Mouse (Mus musculus): ENCODE data around the gene Slc12a3. TPM values are rescaled to one million over a fixed set of nuclear protein-coding genes. Genes with fewer than 3 reads are reported as not detected.

Slc12a3 gene
- total and polyA plus RNA-seq, 3 experiments: not detected

- Histone ChIP-seq H3K27me3 (ENCODE audit: control insufficient read depth in 1 of 2, insufficient read depth in 2 of 2, low read length in 2 of 2) (peaks cover 0 to 7% of the 10 kb centered on the region in 2 experiments; a peak in 1 of 4 replicates), H3K4me3 (ENCODE audit: control insufficient read depth in 1 of 2, insufficient read depth in 1 of 2, low read depth in 2 of 2, low read length in 2 of 2) (no peak overlapping the region), H3K9me3 (replicated peaks; ENCODE audit: insufficient read depth, low read length) (no peaks in the 10 kb centered on the region), H3K27ac (ENCODE audit: control insufficient read depth, low read depth, low read length) (no peak overlapping the region), H3K79me2 (ENCODE audit: control insufficient read depth, insufficient read depth, low read length, poor library complexity) (no peaks in the 10 kb centered on the region), H3K9ac (ENCODE audit: control insufficient read depth, low read depth, low read length, poor library complexity, severe bottlenecking) (no peak overlapping the region), H3K4me1 (ENCODE audit: control insufficient read depth in 1 of 2, insufficient read depth in 2 of 2, low read length in 2 of 2) (peaks cover 0 to 15% of the 10 kb centered on the region in 2 experiments; a peak in 3 of 4 replicates), H3K36me3 (ENCODE audit: control insufficient read depth in 1 of 2, insufficient read depth in 2 of 2, low read length in 2 of 2) (peaks cover 0 to 8% of the 10 kb centered on the region in 2 experiments; a peak in 2 of 4 replicates)
- TF ChIP-seq KAT2A (conservative IDR thresholded peaks at IDR 0.05; ENCODE audit: low read depth, low read length) (no peak), ZNF384 (IDR thresholded peaks at IDR 0.05; ENCODE audit: low read depth, low read length) (no peak), USF2 (IDR thresholded peaks at IDR 0.05; ENCODE audit: borderline replicate concordance in 1 of 2, insufficient read depth in 1 of 2, low read depth in 1 of 2, low read length in 2 of 2) (no peak), TCF12 (IDR thresholded peaks at IDR 0.05; ENCODE audit: low read depth, low read length) (no peak), CHD2 (IDR thresholded peaks at IDR 0.05; ENCODE audit: low read length) (no peak)
- no peak for DNase-seq (ENCODE audit: low read depth, low spot score)
Observed at GRCm38 (mm10) chr8:94370839-94371238, 41.8 kb downstream of the Slc12a3 start.

GRCm38 (mm10) chr8:94372955-94373599, 44.1 kb downstream of the Slc12a3 start:
- Histone ChIP-seq H3K9ac (ENCODE audit: control insufficient read depth, low read depth, low read length, poor library complexity, severe bottlenecking) (no peak overlapping the region), H3K27ac (ENCODE audit: control insufficient read depth, low read depth, low read length) (no peak overlapping the region), H3K79me2 (ENCODE audit: control insufficient read depth, insufficient read depth, low read length, poor library complexity) (no peaks in the 10 kb centered on the region), H3K4me1 (ENCODE audit: control insufficient read depth in 1 of 2, insufficient read depth in 2 of 2, low read length in 2 of 2) (peaks cover 3 to 18% of the 10 kb centered on the region in 2 experiments; a peak in 3 of 4 replicates), H3K36me3 (ENCODE audit: control insufficient read depth in 1 of 2, insufficient read depth in 2 of 2, low read length in 2 of 2) (peaks cover 0 to 11% of the 10 kb centered on the region in 2 experiments; a peak in 2 of 4 replicates), H3K27me3 (ENCODE audit: control insufficient read depth in 1 of 2, insufficient read depth in 2 of 2, low read length in 2 of 2) (peaks cover 0 to 4% of the 10 kb centered on the region in 2 experiments; a peak in 1 of 4 replicates), H3K4me3 (ENCODE audit: control insufficient read depth in 1 of 2, insufficient read depth in 1 of 2, low read depth in 2 of 2, low read length in 2 of 2) (no peak overlapping the region), H3K9me3 (replicated peaks; ENCODE audit: insufficient read depth, low read length) (no peaks in the 10 kb centered on the region)
- no peak for TF ChIP-seq ETS1 (IDR thresholded peaks at IDR 0.05; ENCODE audit: low read depth, low read length)
- no peak for TF ChIP-seq ZKSCAN1 (IDR thresholded peaks at IDR 0.05; ENCODE audit: low read depth, low read length)
- TF ChIP-seq POLR2AphosphoS2 (IDR thresholded peaks at IDR 0.05; ENCODE audit: low read length): no peak
- no peak for TF ChIP-seq ZMIZ1 (IDR thresholded peaks at IDR 0.05; ENCODE audit: low read depth, low read length)
- TF ChIP-seq MEF2A (IDR thresholded peaks at IDR 0.05; ENCODE audit: extremely low read depth, insufficient replicate concordance, low read depth, low read length, poor library complexity, severe bottlenecking): no peak
- TF ChIP-seq JUND (IDR thresholded peaks at IDR 0.05; ENCODE audit: low read depth, low read length): no peak
- TF ChIP-seq TCF12 (IDR thresholded peaks at IDR 0.05; ENCODE audit: low read depth, low read length): no peak
- no peak for TF ChIP-seq CHD2 (IDR thresholded peaks at IDR 0.05; ENCODE audit: low read length)
- no peak for TF ChIP-seq MAX (IDR thresholded peaks at IDR 0.05; ENCODE audit: low read length)
- no peak for TF ChIP-seq ZNF384 (IDR thresholded peaks at IDR 0.05; ENCODE audit: low read depth, low read length)
- no peak for TF ChIP-seq ELF1 (IDR thresholded peaks at IDR 0.05; ENCODE audit: low read depth, low read length)
- DNase-seq (ENCODE audit: low read depth, low spot score): no peak
